Mouse (Mus musculus) midbrain, postnatal 0 days (tissue): ENCODE results near the gene Prps2. TPM values are rescaled to one million over a fixed set of nuclear protein-coding genes. Genes with fewer than 3 reads are reported as not detected.
"Not testable (repeated sequence)": the region's sequence is repeated elsewhere in the genome, so short reads cannot be mapped to it uniquely, and the experiment has no call there.

Experiments used
- ATAC-seq: fragments of 200-750 bp; cut with Nextera tagmentation; 2 replicates; pipeline ENCODE4 v1.8.0; 2017; ENCODE audit warnings: moderate number of reproducible peaks, mild to moderate bottlenecking, moderate TSS enrichment, moderate library complexity; ENCODE audit not compliant: low FRiP score
- DNase-seq: peaks from one replicate; pipeline ENCODE4 v3.0.0-alpha.2; 2015; ENCODE audit warnings: low spot score
- H3K27ac ChIP-seq: fragments of 300-500 bp; sonication (generic); 2 replicates; pipeline ENCODE4 v1.5.1; 2014; ENCODE audit warnings: low read depth, mild to moderate bottlenecking, low read length, mixed read lengths
- H3K27me3 ChIP-seq: fragments of 300-500 bp; sonication (generic); 2 replicates; pipeline ENCODE4 v1.6.1; 2014; ENCODE audit warnings: low read length, control low read depth, mixed read lengths; ENCODE audit not compliant: insufficient read depth
- H3K36me3 ChIP-seq: fragments of 300-500 bp; sonication (generic); 2 replicates; pipeline ENCODE4 v1.6.1; 2014; ENCODE audit warnings: low read length, control low read depth, mixed read lengths; ENCODE audit not compliant: insufficient read depth
- H3K4me1 ChIP-seq: fragments of 300-500 bp; sonication (generic); 2 replicates; pipeline ENCODE4 v1.6.1; 2014; ENCODE audit warnings: mild to moderate bottlenecking, control low read depth, antibody characterized with exemption, low read length, mixed read lengths; ENCODE audit not compliant: insufficient read depth
- H3K4me2 ChIP-seq: fragments of 300-500 bp; sonication (generic); 2 replicates; pipeline ENCODE4 v1.6.1; 2014; ENCODE audit warnings: low read depth, mild to moderate bottlenecking, low read length, mixed read lengths; ENCODE audit not compliant: poor library complexity, severe bottlenecking
- H3K4me3 ChIP-seq: fragments of 300-500 bp; sonication (generic); 2 replicates; pipeline ENCODE4 v1.5.1; 2014; ENCODE audit warnings: low read depth, mild to moderate bottlenecking, low read length, moderate library complexity
- H3K9ac ChIP-seq: fragments of 300-500 bp; sonication (generic); replicated peaks from 2 replicates; pipeline ENCODE4 v1.6.1; 2014; ENCODE audit warnings: mild to moderate bottlenecking, low read length, moderate library complexity, mixed read lengths; ENCODE audit not compliant: poor library complexity, severe bottlenecking
- H3K9me3 ChIP-seq: fragments of 300-500 bp; sonication (generic); 2 replicates; pipeline ENCODE4 v1.6.1; 2016; ENCODE audit warnings: low read length, control low read depth
- CTCF ChIP-seq: IDR thresholded peaks from 2 replicates; pipeline ENCODE4 v1.5.1; 2016; ENCODE audit warnings: antibody characterized with exemption, mild to moderate bottlenecking
- WGBS: fragments of 180-500 bp; shearing (Covaris S2); extraction: QIAGEN DNeasy Blood & Tissue Kit; methylation state at CpG from one replicate; pipeline ENCODE4 v1.1.7; 2014; 5-methylcytosine and 5-hydroxymethylcytosine counted together
- polyA plus RNA-seq: library from polyadenylated mRNA; unstranded; fragments of >200 nt; fragmentation: Nextera tagmentation; extraction: Ambion mirVana; gene quantifications from 2 replicates; pipeline ENCODE4 v1.2.1, GENCODE M21; 2015
- total RNA-seq: library from RNA; depleted of rRNA; stranded (reverse); fragments of >200 nt; gene quantifications from 2 replicates; pipeline ENCODE4 v1.2.3, GENCODE M21; 2014; rRNA removed

Gene Prps2
- total and polyA plus RNA-seq, 2 experiments from 2014 or later: 7.2 to 9.7 TPM

GRCm38 (mm10) chrX:167323742-167324141 is 58.8 kb downstream of the Prps2 start:
- H3K4me2 ChIP-seq: no peak overlapping the region
- H3K27ac ChIP-seq: no peak overlapping the region
- no peak for ATAC-seq
- no peaks in the 10 kb centered on the region for H3K36me3 ChIP-seq
- H3K4me1 ChIP-seq: no peaks in the 10 kb centered on the region
- 39% methylated on average over 1 of the region's 1 CpGs for WGBS
- no peak overlapping the region for H3K4me3 ChIP-seq
- no peaks in the 10 kb centered on the region for H3K9me3 ChIP-seq
- TF ChIP-seq CTCF: no peak
- peaks cover 10% of the 10 kb centered on the region; the same call in 1 of the 2 replicates for H3K27me3 ChIP-seq
- H3K9ac ChIP-seq: no peak overlapping the region
- DNase-seq: no peak

- H3K4me2 ChIP-seq: no peak overlapping the region
- H3K9ac ChIP-seq: no peak overlapping the region
- 59% methylated on average over 4 of the region's 4 CpGs for WGBS
- no peaks in the 10 kb centered on the region for H3K9me3 ChIP-seq
- peaks cover 5% of the 10 kb centered on the region; the same call in 1 of the 2 replicates for H3K27me3 ChIP-seq
- no peak overlapping the region for H3K27ac ChIP-seq
- no peaks in the 10 kb centered on the region for H3K36me3 ChIP-seq
- DNase-seq (peak; percentile 3), ATAC-seq (no peak)
- H3K4me3 ChIP-seq: no peak overlapping the region
- TF ChIP-seq CTCF: no peak
- no peaks in the 10 kb centered on the region for H3K4me1 ChIP-seq
These were observed 61.2 kb downstream of the Prps2 start for GRCm38 (mm10) chrX:167321233-167321806.

- WGBS: 34% methylated on average over 4 of the region's 4 CpGs
- no peak overlapping the region for H3K27ac ChIP-seq
- H3K4me1 ChIP-seq: no peaks in the 10 kb centered on the region
- no peaks in the 10 kb centered on the region for H3K36me3 ChIP-seq
- H3K9ac ChIP-seq: no peak overlapping the region
- H3K4me2 ChIP-seq: no peak overlapping the region
- peaks cover 5% of the 10 kb centered on the region; the same call in 1 of the 2 replicates for H3K27me3 ChIP-seq
- DNase-seq: peak; percentile 34
- no peaks in the 10 kb centered on the region for H3K9me3 ChIP-seq
- ATAC-seq: no peak; the same call in 1 of the 2 replicates
- no peak for TF ChIP-seq CTCF
- no peak overlapping the region for H3K4me3 ChIP-seq
These were observed 63.6 kb downstream of the Prps2 start for GRCm38 (mm10) chrX:167318819-167319396.

GRCm38 (mm10) chrX:167315766-167316165 is 66.8 kb downstream of the Prps2 start:
- Histone ChIP-seq H3K4me1 (no peaks in the 10 kb centered on the region), H3K27me3 (no peaks in the 10 kb centered on the region), H3K9me3 (no peaks in the 10 kb centered on the region), H3K4me3 (no peak overlapping the region), H3K27ac (no peak overlapping the region), H3K36me3 (no peaks in the 10 kb centered on the region), H3K4me2 (no peak overlapping the region), H3K9ac (no peak overlapping the region)
- DNase-seq: no peak
- 72% methylated on average over 5 of the region's 5 CpGs for WGBS
- TF ChIP-seq CTCF: no peak
- ATAC-seq: no peak

- Histone ChIP-seq H3K9ac (no peak overlapping the region), H3K4me3 (no peak overlapping the region), H3K4me2 (no peak overlapping the region), H3K27me3 (no peaks in the 10 kb centered on the region), H3K27ac (no peak overlapping the region), H3K9me3 (no peaks in the 10 kb centered on the region), H3K36me3 (no peaks in the 10 kb centered on the region), H3K4me1 (no peaks in the 10 kb centered on the region)
- TF ChIP-seq CTCF: no peak
- DNase-seq (no peak), ATAC-seq (no peak)
- 77% methylated on average over 4 of the region's 4 CpGs for WGBS
These were observed 67.3 kb downstream of the Prps2 start for GRCm38 (mm10) chrX:167315093-167315726.

- H3K27ac ChIP-seq, ATAC-seq, H3K27me3 ChIP-seq, H3K4me2 ChIP-seq, H3K4me3 ChIP-seq, H3K9me3 ChIP-seq, H3K4me1 ChIP-seq, H3K36me3 ChIP-seq, H3K9ac ChIP-seq, DNase-seq: not testable (repeated sequence)
- WGBS: no CpG with 5 or more reads among the region's 1 CpGs
These were observed 80.5 kb downstream of the Prps2 start for GRCm38 (mm10) chrX:167302061-167302460.

Other genes with a start within 250 kb of the Prps2 start
- gene Tmsb4x, start 173.4 kb downstream of the Prps2 start, total RNA-seq: 1,032 and 1,416 TPM in 2 replicates
- gene Tmsb4x, start 173.4 kb downstream of the Prps2 start, polyA plus RNA-seq: 4,228 and 4,382 TPM in 2 replicates
- 0.11 TPM in 1 of 2 replicates, not detected in the other for gene Tlr8, start 118.4 kb downstream of the Prps2 start, total RNA-seq
- 0.05 TPM in 1 of 2 replicates, not detected in the other for gene Tlr8, start 118.4 kb downstream of the Prps2 start, polyA plus RNA-seq
- gene Tlr7, start 52.2 kb downstream of the Prps2 start, total RNA-seq: 1.3 TPM in 2 replicates
- gene Tlr7, start 52.2 kb downstream of the Prps2 start, polyA plus RNA-seq: 0.92 and 1.0 TPM in 2 replicates